Mouse (Mus musculus) cerebellum, adult 2 months (tissue): ENCODE data around the gene Gm13199.
A peak's percentile ranks its signal among the peaks of the same experiment; 100 is the strongest.

Source experiments
- CTCF ChIP-seq: fragments of 200-500 bp; IDR thresholded peaks from 2 replicates; pipeline ENCODE4 v1.5.1; 2011; ENCODE audit warnings: low read depth, mild to moderate bottlenecking, control low read depth, low read length, moderate library complexity, borderline replicate concordance; ENCODE audit not compliant: insufficient read depth
- POLR2A ChIP-seq: fragments of 200-500 bp; IDR thresholded peaks from 2 replicates; pipeline ENCODE4 v1.6.1; 2011; ENCODE audit warnings: low read length, control low read depth, borderline replicate concordance; ENCODE audit not compliant: insufficient read depth

- TF ChIP-seq POLR2A (peak; percentile 91), CTCF (no peak)
These were observed 32.3 kb upstream of the Gm13199 start, which contains the start of gene Sec61a2 for GRCm38 (mm10) chr2:5894843-5895570.
